Mouse (Mus musculus): ENCODE measurements around the gene Hikeshi.

The Hikeshi gene

DNA sequence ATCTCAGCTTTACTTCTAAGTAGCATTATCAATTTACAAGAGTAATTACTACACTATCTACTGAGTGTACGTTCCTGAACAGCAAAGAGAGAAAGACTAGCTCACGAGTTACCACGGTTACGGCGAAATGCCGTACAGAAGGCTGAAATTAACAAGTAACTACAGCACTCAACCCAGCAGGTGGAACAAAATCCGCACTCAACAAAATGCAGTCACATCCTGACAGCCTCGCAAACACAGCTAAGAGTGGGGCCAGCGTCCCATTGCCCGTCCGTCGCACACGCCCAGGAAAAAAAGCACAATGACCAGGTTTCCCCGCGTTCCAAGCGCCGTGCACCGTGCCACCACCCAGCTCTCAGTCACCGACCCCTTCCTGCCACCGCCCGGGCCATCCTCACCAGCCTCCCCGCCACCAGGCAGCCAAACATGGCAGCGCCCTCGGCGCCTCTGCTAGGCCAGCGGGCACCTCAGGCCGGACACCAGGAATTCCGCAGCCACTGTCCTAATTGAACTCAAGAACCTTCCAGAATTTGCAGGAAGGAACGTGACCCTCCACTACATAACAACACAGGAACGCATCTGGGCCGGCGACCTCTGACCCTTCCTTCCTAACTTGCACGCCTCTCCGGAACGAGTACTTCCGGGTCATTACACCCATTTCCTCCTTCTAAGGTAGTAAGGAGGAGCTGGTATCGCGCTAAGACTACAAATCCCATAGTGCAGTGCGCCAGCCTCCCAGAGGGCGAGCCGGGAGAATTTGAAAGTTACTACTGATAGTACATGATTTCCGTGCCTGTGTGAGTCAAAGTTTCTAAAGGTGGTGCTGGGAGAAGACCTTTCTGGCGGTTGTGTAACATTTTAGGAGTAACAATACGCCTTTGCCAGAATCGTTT, at the start of gene Hikeshi:
Hikeshi (minus strand) TSS at position 634 of the 893 bp plus-strand sequence.
- peak; percentile 98 for DNase-seq (ENCODE audit: low read depth, low spot score)

DNA sequence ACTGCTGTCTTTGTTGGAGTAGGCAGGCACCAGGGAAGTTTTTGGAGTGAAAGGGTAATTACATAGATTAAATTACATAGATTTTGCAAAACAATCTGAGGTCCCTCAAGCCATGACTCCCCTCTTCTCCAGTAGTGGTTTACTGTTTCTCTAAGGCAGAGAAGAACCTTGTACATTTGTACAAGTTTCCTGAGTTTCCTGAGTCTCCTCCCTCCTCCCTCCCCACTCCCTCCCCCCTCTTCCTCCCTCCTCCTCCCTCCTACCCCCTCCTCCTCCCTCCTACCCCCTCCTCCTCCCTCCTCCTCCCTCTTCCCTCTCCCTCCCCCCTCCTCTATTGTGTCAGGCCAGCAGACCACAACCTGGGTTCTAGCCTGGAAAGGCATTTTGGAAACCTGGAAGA, 43.4 kb upstream of the Hikeshi start:
- no peak for DNase-seq (ENCODE audit: low read depth, low spot score)

DNA sequence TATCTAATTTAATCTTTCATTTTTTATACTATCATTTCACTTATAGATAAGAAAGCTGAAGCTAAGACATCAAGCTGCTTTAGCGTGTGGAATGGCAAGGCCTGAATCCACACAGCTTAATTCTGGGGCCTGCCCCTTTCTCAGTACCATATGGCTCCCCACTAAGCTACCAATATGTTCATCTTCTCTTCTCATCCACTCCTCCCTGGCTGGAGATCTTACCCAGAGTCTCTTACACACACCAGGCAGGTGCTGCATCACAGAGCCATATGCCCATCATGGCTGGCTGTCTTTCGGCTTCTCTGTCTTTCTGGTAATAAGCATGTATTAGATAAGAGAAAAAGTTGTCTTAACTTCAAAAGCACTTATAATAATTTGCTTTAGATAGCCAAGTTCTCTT, 42.4 kb upstream of the Hikeshi start:
- DNase-seq (ENCODE audit: low read depth, low spot score), result no peak

GRCm38 (mm10) chr7:89981557-89981956, 40.6 kb upstream of the Hikeshi start:
- DNase-seq (ENCODE audit: low read depth, low spot score), result no peak

DNA sequence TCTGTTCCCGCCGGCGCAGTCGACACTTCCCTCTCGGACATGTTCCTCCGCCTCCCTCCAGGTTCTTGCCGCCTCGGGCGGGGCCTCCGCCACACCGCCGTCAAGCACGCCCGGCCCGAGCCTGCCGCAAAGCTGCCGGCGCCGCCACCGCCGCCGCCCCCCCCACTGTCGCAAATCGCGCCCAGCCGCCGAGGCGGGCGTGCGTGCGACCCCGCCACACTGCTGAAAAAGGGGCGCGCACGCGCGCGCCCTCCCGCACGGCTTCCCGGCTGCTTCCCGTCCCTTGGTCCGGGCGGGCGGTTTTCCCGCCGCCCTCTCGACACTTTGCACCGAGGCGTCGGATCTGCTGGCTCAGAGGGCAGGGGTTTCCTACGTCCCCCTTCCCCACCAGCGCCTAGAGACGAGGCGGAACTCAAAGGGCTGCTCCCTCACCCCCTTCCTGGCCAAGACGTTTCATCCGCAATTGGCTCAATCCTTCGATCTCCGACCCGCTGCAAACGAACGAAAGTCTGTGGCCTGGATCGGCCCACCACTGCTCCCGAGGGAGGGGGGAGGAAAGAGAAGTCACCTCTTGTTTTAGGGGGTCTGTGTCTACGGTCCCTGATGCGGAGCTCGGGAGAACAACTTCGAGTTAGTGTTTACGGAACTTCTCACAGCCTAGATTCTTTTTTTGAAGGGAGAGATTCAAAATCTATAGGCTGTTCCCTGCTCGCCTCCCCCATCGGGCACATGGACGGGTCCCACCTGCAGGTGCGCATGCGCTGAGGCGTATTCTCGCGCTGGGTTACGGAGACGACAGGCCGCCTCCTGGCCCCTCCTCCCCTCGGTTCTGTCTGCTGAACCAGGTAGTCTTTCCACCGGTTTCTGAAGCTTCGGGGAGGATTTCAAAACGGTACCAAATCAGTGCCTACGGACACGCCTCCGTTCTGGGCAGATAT, 39.8 kb upstream of the Hikeshi start, which contains the start of gene Eed:
Eed (minus strand) TSS at position 499 of the 938 bp plus-strand sequence.
- peak; percentile 97 for DNase-seq (ENCODE audit: low read depth, low spot score)

GRCm38 (mm10) chr7:89980133-89980484, 39.1 kb upstream of the Hikeshi start:
- no peak for DNase-seq (ENCODE audit: low read depth, low spot score)

- peak; percentile 20 for DNase-seq (ENCODE audit: low read depth, low spot score)
Observed at GRCm38 (mm10) chr7:89979432-89980130, 38.6 kb upstream of the Hikeshi start.

GRCm38 (mm10) chr7:89976796-89977195, 35.8 kb upstream of the Hikeshi start:
- DNase-seq (ENCODE audit: low read depth, low spot score), result no peak

DNA sequence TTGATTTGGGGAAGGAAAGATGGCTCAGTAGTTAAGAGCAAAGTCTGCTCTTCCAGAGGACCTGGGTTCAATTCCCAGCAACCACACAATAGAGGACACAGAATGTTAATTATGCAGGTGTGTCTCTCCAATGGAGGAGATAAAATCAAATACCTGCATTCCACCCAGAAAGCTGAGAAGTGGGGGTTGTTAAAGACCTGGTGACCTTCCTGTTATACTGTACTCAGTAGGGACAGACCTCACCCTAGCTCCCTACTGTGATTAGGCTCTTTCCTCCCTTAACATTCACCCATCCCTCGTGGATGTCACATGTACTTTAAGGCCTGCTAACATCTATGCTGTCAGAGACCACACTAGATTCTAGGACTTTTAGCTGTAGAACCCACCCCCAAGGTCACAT, 34.6 kb upstream of the Hikeshi start:
- no peak for DNase-seq (ENCODE audit: low read depth, low spot score)

DNA sequence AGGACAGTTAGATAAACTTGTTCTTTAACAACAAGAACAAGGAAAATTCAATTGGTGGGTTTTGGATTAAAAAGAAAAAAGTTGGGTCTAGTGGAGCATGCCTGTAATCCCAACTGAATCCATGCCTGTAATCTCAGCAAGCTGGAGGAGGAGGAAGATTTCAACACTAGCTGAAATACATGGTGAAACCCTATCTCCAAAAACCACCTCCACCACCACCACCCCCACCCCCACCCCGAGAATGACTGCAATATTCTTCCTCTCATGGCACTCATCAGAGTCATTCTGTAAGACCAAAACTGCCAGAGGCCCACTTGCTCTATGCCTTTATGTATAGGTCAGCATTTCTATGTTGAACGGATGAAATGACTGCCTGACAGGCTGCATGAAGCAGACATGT, 26.2 kb upstream of the Hikeshi start:
- DNase-seq (ENCODE audit: low read depth, low spot score), result no peak

DNA sequence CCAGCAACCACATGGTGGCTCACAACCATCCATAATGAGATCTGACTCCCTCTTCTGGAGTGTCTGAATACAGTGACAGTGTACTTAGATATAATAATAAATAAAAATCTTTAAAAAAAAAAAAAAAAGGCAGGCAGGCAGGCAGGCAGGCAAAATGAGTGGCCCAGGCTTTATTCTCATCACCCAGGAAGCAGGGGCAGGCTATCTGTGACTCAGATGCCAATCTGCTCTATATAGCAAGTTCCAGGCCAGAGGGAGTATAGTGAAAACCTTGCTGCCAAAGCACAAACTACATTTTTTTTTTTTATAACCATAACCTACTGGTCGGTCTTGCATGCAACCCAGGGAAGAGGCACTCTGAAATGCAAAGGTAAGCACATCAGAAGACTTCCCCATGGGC, 25.8 kb upstream of the Hikeshi start:
- DNase-seq (ENCODE audit: low read depth, low spot score), result no peak

- no peak for DNase-seq (ENCODE audit: low read depth, low spot score)
Observed at GRCm38 (mm10) chr7:89963135-89963534, 22.1 kb upstream of the Hikeshi start.

GRCm38 (mm10) chr7:89957300-89957699, 16.3 kb upstream of the Hikeshi start:
- no peak for DNase-seq (ENCODE audit: low read depth, low spot score)

DNA sequence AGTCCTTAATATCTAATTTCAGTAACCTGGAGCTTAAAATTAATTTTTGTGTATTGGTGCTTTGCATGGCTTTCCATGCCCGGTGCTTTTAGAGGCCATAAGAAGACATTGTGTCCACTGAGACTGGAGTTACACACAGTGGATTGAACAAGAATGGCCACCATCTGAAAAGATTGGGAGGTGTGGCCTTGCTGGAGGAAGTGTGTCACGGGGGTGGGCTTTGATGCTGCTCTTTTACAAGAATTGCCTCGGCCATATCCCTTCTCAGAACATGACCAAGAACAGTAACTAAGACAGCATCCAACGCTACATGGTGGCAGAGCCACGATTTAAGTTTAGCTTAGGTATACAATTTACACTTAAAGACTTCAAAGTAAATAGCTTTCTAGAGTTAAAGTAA, 13.3 kb upstream of the Hikeshi start:
- DNase-seq (ENCODE audit: low read depth, low spot score), result no peak

DNA sequence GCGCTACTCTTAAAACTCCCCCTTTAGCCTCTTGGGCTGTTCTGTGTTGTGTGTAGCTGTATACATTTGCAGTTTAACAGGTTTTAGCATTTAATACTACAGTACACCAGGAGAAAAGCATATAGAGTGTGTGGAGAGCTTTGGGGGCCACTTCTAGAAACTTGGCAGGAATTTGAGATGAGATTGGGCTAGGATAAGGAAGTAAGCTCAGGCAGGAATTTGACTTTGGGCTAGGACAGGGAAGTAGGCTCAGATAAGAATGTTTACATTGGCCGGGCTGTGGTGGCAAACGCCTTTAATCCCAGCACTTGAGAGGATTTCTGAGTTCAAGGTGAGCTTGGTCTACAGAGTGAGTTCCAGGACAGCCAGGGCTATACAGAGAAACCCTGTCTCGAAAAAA, 8.4 kb upstream of the Hikeshi start:
- DNase-seq (ENCODE audit: low read depth, low spot score), result no peak

DNA sequence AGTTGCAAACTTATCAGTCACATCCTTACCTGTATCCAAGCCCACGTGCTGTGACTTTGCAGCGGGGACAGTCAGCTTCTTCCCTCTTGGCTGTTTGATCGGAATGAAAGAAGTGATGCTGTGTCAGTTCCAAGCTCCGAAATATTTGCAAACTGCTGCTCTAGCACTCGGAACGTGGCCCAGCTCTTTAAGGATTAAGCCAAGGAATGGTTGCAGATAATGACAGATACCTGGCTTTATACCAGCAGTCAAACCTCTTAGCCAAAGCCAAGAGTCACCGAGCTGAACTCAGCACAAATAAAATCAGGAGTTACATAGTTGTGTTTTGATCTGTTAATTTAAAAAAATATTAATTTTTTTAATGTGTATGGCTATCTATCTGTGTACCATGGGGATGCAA, 7.0 kb upstream of the Hikeshi start:
- DNase-seq (ENCODE audit: low read depth, low spot score), result no peak

GRCm38 (mm10) chr7:89939497-89940353, 1.3 kb downstream of the Hikeshi start:
- DNase-seq (ENCODE audit: low read depth, low spot score), result no peak

GRCm38 (mm10) chr7:89923441-89924180, 17.4 kb downstream of the Hikeshi start:
- DNase-seq (ENCODE audit: low read depth, low spot score), result no peak

DNA sequence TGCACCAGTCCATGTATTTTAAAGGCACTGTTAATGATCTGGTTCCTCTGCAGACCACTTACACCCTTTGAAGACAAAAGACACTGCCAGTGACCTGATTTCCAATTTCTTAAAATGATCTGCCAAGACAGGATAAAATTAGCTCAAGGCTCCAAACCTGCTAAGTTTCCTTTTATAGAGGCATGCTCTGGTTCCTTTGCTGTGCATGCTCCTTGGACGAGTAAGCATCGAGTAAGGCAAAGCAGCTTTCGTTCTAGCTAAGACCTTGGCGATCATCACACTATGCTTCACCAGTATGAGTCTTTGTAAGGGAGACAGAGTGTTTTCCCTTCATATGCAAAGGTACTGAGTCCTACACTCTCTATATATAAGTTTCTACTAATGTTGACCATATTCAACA, 23.2 kb downstream of the Hikeshi start:
- no peak for DNase-seq (ENCODE audit: low read depth, low spot score)

- DNase-seq (ENCODE audit: low read depth, low spot score), result no peak
Observed at GRCm38 (mm10) chr7:89916711-89917110, 24.3 kb downstream of the Hikeshi start.

All from mesoderm, embryonic 11.5 days (tissue).